Mouse (Mus musculus) adrenal gland, adult (tissue): ENCODE data around the gene Ppp1r9a.

Source experiments
- DNase-seq, 2 experiments: peaks; one replicate each; pipeline ENCODE4 v3.0.0; 2022 to 2023; ENCODE audit warnings: low spot score in 1 of 2; ENCODE audit not compliant: inconsistent age in 2 of 2

Ppp1r9a gene

DNA sequence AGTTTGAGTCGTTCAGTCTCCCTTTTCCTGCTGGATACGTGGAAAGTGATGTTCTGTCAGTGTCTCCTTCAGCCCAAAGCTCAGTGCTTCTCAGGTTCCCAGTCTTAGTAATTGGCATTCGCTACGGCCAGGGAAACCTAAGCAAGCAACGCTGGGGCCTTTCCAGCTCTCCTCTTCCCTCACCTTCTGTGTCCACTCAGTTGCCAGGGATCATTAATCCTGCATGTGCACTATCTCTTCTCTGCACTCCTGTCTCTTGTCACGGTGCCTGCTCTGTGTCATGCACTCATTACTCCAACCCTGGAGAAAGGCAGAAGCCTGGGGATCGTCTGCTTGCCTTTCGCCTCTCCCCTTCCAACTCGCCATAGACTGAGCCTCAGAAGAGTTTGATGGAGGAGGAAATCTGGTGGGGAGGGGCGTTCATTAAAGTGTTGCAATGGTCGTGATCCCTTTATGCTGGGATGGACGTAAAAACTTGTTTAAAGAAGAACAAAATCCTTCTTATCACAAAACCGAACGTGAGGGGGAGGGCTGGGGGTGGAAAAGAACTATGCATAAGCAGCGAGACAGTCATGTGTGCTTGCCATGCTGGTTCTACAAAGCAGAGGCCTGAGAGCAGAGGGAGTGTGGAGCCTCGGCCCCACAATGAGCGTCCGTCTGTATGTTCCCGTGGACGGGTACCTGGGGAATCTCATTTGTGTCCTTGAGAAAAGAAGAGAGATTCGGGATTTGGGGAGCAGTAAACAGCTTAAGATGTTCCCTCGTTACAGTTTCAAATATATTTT lies 103.0 kb downstream of the Ppp1r9a start:
- peak; percentile 33 to 72 for DNase-seq

DNA sequence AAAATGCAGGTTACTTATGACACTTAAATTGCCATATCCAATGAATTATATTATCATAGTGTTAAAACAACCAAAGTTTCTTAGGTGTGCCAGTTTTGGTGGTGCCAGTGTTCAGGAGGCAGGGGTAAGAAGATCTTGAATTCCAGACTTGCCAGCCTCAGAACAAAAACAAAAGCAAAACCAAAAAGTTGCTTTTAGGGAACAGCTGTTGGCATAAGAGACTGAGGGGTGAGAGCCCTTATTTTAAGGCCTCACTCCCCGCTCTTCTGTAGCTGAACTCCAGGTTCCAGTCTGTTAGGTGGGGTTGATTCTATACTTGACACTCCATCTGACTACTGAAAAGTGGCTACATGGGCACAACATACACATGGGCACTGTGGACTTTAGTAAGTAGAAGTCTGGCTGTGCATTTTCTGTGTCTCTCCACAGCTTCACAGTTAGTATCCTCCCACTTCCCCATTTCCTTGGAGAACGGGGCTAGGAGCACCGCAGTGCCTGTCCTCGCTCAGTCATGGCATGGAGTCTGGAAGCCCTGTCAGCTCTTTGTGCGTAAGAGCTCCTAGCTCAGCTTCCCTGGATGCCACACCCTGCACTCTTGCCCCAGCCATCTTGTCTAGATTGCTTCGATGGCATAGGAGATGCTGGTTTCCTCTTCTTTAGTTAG lies 103.7 kb downstream of the Ppp1r9a start:
- DNase-seq = no peak

DNA sequence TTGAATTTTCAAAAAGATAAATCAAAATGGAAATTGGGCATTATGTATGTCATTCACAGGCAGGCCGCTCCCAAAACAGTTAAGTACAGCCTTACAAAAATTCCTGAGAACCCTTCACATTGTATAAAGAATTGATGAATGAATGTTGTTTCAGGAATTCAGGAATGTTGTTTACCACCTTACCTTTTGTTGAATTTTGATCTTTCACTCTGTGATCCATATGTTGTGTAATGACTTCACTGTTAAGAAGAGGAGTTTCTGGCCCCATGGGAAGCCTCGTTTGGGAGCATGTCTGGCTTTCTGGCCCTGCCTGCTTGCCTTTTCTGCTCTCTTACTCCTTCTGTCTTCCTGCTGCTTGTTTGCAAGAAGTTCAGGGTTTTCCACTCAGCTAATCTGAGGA lies 105.4 kb downstream of the Ppp1r9a start:
- no peak for DNase-seq

DNA sequence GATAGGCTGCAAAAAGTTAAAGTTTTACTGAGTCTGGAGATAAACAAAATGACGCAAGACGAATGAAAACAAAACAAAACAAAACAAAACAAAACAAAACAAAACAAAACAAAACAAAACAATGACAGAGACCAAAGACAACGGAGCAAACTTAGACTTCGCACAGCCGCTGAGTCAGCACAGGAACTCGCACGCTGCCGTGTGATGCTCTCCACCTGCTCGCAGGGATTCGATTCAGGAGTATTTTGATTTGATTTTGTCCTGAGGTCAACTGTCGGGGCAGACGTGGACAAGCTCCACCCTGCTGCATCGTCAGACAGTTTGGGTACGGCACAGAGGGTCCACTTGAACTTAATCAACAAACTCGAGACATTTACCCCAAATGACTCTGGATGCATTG lies 105.9 kb downstream of the Ppp1r9a start:
- DNase-seq = no peak

DNA sequence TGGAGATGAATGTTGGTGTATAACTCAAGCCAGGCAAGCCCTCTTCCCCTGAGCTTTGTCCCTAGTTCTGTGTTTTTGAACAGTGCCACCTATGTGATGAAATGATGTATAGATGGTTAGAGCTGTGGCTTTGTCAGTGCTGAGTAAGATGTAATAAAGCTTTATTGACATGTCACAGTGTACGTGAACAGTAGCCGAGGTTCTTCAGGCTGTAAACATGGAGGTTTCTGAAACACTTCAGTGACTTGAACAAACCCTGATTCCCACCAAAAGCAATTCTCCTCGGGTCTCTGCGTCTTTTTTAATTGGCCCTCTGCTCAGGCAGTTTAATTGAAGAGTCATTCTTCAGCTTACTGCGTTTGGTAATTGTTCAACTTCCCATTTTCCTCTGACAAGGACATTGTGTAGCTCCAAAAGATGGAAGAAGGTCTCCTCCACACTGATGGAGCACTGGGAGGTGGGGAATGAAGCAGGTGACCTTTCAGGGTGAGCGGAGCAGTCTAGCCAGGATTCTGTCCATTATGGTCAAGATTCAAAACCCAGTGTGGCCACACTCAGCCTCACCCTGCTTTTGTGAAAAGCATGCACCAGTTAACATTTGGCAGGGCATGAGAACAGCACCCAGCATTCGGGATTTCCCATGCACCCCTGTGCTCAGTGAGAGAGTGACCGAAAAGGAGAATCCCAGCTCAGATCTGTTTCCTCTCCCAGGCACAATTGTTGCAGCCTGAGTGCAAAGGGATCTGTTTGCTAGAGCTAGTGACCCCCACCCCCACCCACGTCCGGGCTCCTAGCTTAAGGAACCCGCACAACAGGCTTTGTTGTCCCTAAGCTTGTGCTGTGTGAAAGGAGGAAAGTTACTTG lies 108.1 kb downstream of the Ppp1r9a start:
- DNase-seq = no peak

DNA sequence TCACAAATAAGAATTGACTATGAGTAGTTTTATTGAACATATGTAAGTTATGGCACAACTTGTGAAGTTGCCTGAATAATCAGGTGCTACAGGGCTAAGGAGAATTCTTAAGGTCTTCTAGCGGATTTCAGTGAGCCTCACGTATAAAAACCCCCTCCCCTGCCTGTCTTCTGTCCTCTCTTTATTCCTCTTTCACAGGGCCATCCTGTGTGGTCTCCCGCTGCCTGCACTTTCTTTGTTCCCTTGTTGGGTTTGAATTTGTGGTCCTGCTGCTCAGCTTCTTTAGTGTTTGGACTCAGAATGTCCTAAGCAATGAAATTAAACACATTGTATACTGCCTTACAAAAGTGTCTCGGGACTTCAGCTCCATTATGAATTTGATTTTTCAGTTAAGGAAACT lies 110.1 kb downstream of the Ppp1r9a start:
- no peak for DNase-seq

DNA sequence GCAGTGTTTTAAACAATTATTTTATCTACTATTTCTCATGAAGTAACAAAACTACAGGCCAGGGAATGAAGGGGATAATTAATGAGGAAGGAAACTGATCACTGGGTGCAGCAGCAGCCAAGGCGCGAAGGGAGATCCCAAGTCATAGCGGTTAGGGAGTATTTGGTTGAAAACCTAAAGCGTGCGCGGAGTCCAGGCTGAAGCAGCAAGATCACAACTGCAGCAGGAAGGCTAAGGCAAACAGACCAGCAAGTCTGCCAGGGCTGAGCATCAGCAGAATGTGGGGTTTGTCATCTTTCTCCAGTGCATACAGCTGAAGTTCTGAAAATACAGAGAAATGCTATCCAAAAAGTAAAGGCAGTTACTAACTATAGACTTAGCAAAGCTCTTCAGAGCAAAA lies 111.8 kb downstream of the Ppp1r9a start:
- no peak for DNase-seq

DNA sequence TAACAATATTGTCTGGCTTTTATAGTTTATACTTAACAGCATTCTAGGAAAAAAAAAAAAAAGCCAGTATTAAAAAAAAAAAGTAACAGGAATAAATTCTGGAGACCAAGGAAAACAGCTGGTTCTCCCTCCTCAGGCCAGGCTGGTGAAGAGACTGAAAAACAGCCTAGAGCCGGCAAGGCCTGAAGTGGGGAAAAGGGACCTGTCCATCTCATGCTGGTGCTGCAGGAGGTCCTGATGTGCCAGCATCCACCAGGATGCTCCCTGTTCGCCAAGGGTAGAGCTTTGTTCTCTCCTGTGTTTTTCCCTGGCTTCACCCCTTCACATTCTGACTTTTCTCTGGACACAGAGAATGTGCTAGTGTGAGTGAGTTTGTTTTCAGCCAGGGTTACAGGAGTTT lies 112.5 kb downstream of the Ppp1r9a start:
- no peak for DNase-seq

DNA sequence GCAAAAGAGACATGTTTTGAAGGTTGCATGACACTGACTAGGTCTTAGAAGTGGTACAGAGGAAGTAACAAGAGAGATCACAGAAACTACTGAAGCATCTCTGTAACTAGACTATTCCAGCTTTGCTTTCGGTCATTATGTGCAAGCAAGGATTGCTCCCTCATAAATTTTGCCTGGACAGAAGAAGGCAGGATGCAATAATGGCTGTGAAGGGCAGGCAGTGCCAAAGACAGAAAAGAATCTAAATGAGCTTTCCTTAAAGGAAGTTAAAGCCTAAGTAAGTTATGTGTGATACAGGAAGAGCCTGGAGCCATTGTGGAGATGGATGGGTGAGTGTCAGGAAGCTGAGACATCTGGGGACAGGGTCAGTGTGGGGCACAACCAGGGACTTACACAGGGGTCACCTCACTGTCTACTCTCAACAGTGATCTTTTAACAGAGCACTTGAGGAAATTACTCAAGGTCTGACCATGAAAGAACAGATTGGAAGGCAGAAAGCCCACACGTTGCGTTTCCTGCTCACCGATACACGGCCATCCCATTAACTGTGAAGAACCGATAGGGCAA lies 115.3 kb downstream of the Ppp1r9a start:
- DNase-seq = no peak

DNA sequence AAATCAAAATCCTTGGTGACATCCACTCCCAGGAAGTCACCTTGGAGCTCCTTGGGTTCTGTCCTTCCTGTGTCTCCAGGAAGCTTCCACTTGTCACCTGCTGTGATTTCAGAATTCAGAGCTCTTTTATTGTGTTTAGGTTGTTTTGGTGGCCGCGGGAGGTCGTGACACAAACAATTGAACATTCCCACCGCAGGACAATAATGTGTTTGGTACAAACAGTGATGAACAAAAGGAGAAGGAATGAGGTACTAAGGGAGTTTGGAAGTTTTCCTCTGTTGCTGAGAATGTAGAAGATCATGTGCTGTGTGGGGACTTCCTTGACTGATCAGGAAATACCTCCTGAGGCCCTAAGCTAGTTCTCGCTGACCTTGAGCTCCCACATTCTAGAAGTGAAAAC lies 116.5 kb downstream of the Ppp1r9a start:
- no peak for DNase-seq

DNA sequence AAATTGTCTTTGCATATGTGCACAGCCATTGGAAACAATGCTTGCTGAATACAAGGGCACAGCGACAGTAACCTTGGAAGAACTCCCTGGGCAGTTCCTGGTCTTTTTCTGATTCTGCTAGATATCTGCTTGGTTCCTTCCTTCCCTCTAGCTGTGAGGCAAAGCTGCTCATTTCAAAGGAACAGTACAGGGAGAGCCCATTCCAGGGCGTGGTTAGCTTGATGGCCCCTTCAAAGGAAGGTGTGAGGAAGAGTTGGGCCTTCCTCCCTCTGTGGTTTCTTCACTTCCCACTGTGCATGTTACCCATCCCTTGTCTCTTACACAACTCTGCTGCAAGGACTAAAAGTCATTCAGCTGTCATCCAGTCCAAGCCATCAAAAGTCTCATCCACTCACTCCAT lies 117.3 kb downstream of the Ppp1r9a start:
- peak in 1 of 2 experiments; percentile 66 for DNase-seq

DNA sequence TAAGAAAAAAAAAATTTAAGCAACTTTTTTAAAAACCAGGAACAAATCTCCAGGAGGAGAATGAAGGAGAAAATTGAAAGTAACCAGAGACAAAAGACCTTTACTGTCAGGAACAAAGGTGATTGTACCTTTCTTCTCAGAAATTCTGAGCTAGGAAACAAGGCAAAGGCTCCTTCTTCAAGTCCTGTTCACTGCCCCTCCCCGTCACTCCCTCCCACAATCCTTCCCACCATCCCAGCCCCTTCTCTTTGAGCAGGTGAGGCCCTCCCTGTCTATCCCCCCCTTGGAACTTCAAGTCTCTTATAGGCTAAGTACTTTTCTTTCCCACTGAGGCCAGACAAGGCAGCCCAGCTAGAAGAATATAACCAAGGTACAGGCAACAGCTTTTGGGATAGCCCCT lies 117.8 kb downstream of the Ppp1r9a start:
- no peak for DNase-seq

DNA sequence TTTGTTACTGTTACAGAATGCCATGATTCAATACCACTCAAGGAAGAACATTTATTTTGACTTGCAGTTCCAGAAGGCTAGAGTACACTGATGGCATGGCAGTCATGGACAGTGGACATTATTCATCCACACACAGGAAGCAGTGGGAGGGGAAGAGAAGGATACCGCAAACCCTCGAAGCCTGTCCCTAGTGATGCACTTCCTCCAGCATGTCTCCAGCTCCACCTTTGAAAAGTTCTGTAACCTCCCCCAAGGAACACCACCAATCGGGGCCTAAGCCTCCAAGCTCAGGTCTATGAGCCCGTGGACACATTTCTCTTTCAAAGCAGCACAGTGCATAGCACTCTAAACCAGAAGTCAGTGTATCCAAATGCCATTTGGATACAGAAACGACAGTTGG lies 120.0 kb downstream of the Ppp1r9a start:
- no peak for DNase-seq

DNA sequence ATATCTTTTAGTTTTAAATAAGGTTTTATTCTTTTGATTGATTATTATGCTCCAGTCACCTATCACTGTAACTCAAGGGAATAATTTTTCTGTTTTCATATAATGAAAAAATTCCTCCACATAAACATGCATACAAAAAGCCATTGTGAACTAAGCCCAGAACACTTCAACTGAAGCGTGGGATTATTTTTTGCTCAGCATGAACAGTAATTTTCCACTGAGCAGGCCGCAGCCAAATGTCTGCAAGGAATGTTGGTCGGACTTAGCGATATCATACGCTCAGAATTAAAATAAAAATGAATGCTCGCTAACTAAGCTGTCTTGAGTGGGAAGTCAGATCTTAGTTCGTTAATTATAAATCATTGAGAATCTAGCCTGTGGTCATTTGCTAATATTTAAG lies 122.2 kb downstream of the Ppp1r9a start:
- no peak for DNase-seq

DNA sequence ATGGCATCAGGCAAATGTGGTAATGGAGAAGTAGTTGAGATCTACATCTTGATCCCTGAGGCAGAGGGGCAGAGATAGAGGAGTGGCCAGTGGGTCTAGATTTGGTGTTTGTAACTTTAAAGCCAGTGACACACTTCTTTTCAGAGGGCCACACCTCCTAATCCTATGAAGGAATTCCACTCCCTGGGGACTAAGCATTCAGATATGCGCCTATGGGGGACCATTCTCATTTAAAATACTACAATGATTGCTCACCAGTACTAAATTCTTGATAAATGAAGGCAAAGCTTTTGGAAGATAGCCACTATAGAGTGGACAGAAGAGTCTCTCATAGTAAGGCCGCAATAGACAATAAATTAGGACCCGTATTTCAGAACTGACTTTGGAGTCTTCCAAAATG lies 124.1 kb downstream of the Ppp1r9a start:
- no peak for DNase-seq

DNA sequence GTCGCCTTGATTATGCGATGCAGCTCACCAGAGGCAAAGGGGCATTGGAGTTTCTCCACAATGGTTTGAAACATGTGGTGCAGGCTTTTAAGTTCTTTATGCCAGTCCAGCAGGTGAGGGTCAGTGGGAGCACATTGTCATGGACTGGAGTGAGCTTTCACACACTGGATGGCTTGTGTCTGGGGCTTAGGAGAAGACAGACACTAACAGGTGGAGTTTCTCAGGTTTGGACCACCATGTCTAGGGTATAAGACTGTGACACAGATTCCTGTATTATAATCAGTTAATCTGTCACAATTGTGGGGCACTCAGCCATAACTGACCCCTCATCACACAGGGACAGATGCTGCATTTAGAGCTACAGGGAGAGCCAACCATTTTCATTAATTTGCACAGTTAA lies 124.5 kb downstream of the Ppp1r9a start:
- DNase-seq = no peak

DNA sequence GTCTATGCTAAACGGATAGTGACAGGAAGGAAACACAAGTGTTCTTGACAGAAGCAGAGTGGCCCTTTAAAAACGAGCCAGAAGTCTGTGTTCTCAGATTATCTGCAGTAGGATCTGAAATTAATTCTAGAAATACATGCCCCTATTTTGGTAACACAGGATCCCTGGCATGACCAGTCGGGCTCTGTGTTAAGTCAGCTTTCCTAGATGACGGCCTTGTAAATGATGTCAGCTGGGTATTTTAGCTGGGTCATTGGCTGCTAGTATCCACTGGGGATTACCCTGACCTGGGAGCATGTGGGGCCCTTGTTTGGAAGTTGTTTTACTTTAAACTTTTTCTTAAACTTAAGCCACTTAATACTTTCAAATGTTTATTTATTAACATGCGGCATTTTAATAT lies 125.1 kb downstream of the Ppp1r9a start:
- peak in 1 of 2 experiments; percentile 64 for DNase-seq

DNA sequence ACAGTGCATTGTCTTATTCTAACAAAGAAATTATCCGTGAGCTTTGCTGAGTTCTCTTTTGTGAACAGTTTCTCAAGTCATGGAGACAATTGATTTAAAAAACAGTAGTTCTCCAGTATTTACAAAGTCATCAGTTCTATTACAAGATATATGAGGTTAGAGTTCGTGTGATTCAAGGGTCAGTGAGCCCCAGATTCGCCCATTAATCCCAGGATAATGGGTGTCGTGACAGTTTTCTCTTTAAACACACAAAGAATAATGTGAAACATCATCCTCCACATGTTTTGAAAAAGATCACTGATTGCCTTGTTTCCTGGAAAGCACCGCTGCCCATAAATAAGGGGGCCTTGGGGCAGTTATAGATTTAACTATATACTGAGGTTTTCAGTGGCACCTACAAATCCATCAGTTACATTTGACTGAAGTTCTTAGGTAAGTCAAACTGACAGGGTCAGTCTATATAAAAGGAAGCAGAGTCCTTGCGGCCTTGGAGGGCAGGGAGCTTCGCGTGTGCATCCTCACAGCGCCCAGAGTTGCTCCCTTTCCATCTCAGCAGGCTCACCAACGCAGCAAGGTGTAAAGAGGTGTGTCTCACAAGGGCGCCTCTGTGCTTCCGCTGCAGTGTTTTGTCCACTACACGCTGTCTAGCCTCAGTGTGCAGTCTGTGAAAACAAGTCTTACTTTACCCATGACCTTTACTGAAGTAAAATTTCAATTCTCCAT lies 126.6 kb downstream of the Ppp1r9a start:
- no peak for DNase-seq

DNA sequence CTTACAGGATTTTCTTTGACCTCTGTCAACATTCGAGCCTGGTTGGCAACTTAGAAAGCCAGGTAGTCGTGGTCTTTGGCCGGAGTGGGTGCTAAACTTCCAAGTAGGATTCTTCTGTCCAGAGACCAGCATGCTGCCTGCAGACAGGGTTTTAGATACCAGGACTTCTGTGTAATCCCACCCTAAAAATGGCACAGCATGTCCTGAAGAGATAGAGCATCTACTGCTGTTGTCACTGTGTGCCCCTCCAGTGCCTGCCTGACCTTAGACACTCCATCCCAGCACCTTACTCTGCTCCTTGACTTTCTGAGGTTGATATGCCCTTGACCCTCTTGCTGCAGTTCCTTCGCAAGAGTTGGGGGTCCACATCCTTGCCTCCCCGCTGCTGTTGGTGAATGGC lies 127.2 kb downstream of the Ppp1r9a start:
- no peak for DNase-seq

DNA sequence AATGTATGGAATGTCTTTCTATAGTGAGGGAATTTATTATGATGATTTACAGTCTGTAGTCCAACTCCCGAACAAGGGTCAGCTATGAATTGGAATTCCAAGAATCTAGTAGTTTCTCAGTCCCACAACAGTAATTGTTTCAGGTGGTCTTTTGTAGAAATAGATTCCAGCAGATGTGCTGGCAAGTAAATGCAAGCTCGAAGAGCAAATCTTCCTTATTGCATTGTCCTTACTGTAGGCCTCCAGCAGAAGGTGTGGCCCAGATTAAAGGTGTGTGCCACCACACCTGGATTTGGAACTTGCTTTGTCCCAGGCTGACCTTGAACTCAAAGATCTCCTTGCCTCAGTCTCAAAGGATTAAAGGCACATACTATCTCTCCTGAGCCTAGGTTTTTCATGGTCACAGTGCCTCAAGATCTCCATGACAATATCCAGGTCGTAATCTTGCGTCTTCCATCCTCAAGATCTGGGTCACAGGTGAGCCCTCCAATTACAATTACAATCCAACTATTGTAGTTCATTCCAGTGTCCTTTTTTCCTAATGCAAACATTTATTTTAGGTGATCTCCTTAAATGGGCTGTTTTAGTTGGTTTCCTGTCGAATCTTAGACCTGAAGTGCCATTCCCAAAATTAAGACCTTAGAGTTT lies 130.4 kb downstream of the Ppp1r9a start:
- no peak for DNase-seq
